10 mouse cellular contexts compared by ENCODE assay signal in genomic region chr12:81034042-81034417, GRCm38 (mm10). TPM values are rescaled to one million over a fixed set of nuclear protein-coding genes. Genes with fewer than 3 reads are reported as not detected.
A peak's percentile ranks its signal among the peaks of the same experiment; 100 is the strongest.
DNase-seq lines count a peak whose midpoint lies in the region; ATAC-seq and TF ChIP-seq lines count a peak whose summit lies in the region.
"Had no signal": no experiment of that assay in that cellular context is flagged by ENCODE, and none has a peak within 500 bp of the region (broad histone marks: within the 10 kb centered on the region; RNA-seq: fewer than 3 reads in every experiment).

No protein-coding gene starts in this region.

- 82% methylated on average over 4 of the region's 4 CpGs for WGBS in hindbrain, embryonic 12.5 days
- 67% methylated on average over 4 of the region's 4 CpGs for WGBS in hindbrain, embryonic 11.5 days
- 68% methylated on average over 4 of the region's 4 CpGs for WGBS in intestine, embryonic 14.5 days
- 52% methylated on average over 4 of the region's 4 CpGs for WGBS in midbrain, postnatal 0 days

- no peaks in the 10 kb centered on the region for H3K27me3 ChIP-seq in hindbrain, embryonic 12.5 days
- H3K27me3 ChIP-seq in hindbrain, embryonic 11.5 days (ENCODE audit: control insufficient read depth, insufficient read depth, low read length): no peaks in the 10 kb centered on the region
- H3K27me3 ChIP-seq in intestine, embryonic 14.5 days (replicated peaks; ENCODE audit: control insufficient read depth, insufficient read depth, low read length): no peaks in the 10 kb centered on the region; the same call in 1 of the 2 replicates
- no peaks in the 10 kb centered on the region for H3K27me3 ChIP-seq in midbrain, postnatal 0 days (ENCODE audit: insufficient read depth, low read length)

- TF ChIP-seq CTCF in midbrain, postnatal 0 days (IDR thresholded peaks at IDR 0.05): no peak

- no peak for DNase-seq in hindbrain, embryonic 11.5 days (ENCODE audit: low spot score)
- peak; percentile 5 for DNase-seq in 3T3-L1 (ENCODE audit: low read depth, low spot score)
- no peak for DNase-seq in intestine, embryonic 14.5 days (ENCODE audit: low spot score)
- DNase-seq in midbrain, postnatal 0 days (ENCODE audit: low spot score): no peak
- no peak for DNase-seq in gastrocnemius, postnatal 10 days
- no peak for DNase-seq in heart, postnatal 14 days
- no peak for DNase-seq in cerebellum, adult 11-12 months
- DNase-seq: cerebellum, postnatal 36 days; kidney, adult 11 months had no signal

- 0 out of 2 replicates have a peak, but pooled peaks have one; percentile 19 for ATAC-seq in hindbrain, embryonic 12.5 days (ENCODE audit: low FRiP score)
- ATAC-seq in hindbrain, embryonic 11.5 days (ENCODE audit: low FRiP score): no peak
- ATAC-seq in intestine, embryonic 14.5 days (replicated peaks; ENCODE audit: low FRiP score, low TSS enrichment, low read depth): peak; percentile 48; the same call in 1 of the 2 replicates
- peak; percentile 38; the same call in 1 of the 2 replicates for ATAC-seq in midbrain, postnatal 0 days (ENCODE audit: low FRiP score)

- H3K4me3 ChIP-seq in hindbrain, embryonic 12.5 days: no peak overlapping the region
- no peak overlapping the region for H3K4me3 ChIP-seq in hindbrain, embryonic 11.5 days (ENCODE audit: low read depth, low read length)
- no peak overlapping the region for H3K4me3 ChIP-seq in intestine, embryonic 14.5 days (ENCODE audit: low read depth, low read length)
- H3K4me3 ChIP-seq in midbrain, postnatal 0 days (ENCODE audit: low read depth, low read length): no peak overlapping the region

- intact Hi-C loops in heart, postnatal 14 days (cut with DNase I): no loop called here

- peaks cover 31% of the 10 kb centered on the region for H3K4me1 ChIP-seq in hindbrain, embryonic 12.5 days
- H3K4me1 ChIP-seq in hindbrain, embryonic 11.5 days (replicated peaks; ENCODE audit: control insufficient read depth, insufficient read depth, low read length): no peaks in the 10 kb centered on the region
- H3K4me1 ChIP-seq in intestine, embryonic 14.5 days (replicated peaks; ENCODE audit: control insufficient read depth, insufficient read depth, low read length): no peaks in the 10 kb centered on the region
- H3K4me1 ChIP-seq in midbrain, postnatal 0 days (ENCODE audit: insufficient read depth, low read length): no peaks in the 10 kb centered on the region; the same call in 1 of the 2 replicates

- H3K36me3 ChIP-seq in hindbrain, embryonic 12.5 days: no peaks in the 10 kb centered on the region
- H3K36me3 ChIP-seq in hindbrain, embryonic 11.5 days (ENCODE audit: control insufficient read depth, insufficient read depth, low read length): no peaks in the 10 kb centered on the region
- H3K36me3 ChIP-seq in intestine, embryonic 14.5 days (ENCODE audit: control insufficient read depth, insufficient read depth, low read length): no peaks in the 10 kb centered on the region
- H3K36me3 ChIP-seq in midbrain, postnatal 0 days (ENCODE audit: insufficient read depth, low read length): no peaks in the 10 kb centered on the region; the same call in 1 of the 2 replicates

- H3K4me2 ChIP-seq in hindbrain, embryonic 12.5 days (replicated peaks): no peak overlapping the region
- H3K4me2 ChIP-seq in hindbrain, embryonic 11.5 days (replicated peaks; ENCODE audit: low read depth, low read length): no peak overlapping the region
- no peak overlapping the region for H3K4me2 ChIP-seq in intestine, embryonic 14.5 days (ENCODE audit: low read length)
- peak overlapping the region; percentile 2; the same call in 1 of the 2 replicates for H3K4me2 ChIP-seq in midbrain, postnatal 0 days (ENCODE audit: low read depth, low read length, poor library complexity, severe bottlenecking)

- H3K27ac ChIP-seq in hindbrain, embryonic 12.5 days: peak overlapping the region; percentile 67
- H3K27ac ChIP-seq in hindbrain, embryonic 11.5 days (ENCODE audit: low read depth, low read length): no peak overlapping the region
- peak overlapping the region; percentile 49; the same call in 1 of the 2 replicates for H3K27ac ChIP-seq in intestine, embryonic 14.5 days (ENCODE audit: low read depth)
- H3K27ac ChIP-seq in midbrain, postnatal 0 days (ENCODE audit: low read depth, low read length): peak overlapping the region; percentile 55

- no peak overlapping the region for H3K9ac ChIP-seq in hindbrain, embryonic 12.5 days
- H3K9ac ChIP-seq in hindbrain, embryonic 11.5 days (ENCODE audit: low read depth, low read length): no peak overlapping the region
- H3K9ac ChIP-seq in intestine, embryonic 14.5 days (ENCODE audit: low read length): no peak overlapping the region
- H3K9ac ChIP-seq in midbrain, postnatal 0 days (replicated peaks; ENCODE audit: low read length, poor library complexity, severe bottlenecking): no peak overlapping the region

- no peaks in the 10 kb centered on the region for H3K9me3 ChIP-seq in hindbrain, embryonic 12.5 days (replicated peaks)
- H3K9me3 ChIP-seq in hindbrain, embryonic 11.5 days (ENCODE audit: control insufficient read depth, low read length): no peaks in the 10 kb centered on the region
- no peaks in the 10 kb centered on the region for H3K9me3 ChIP-seq in intestine, embryonic 14.5 days (ENCODE audit: control insufficient read depth, low read length)
- H3K9me3 ChIP-seq in midbrain, postnatal 0 days (ENCODE audit: low read length): no peaks in the 10 kb centered on the region

RNA-seq across cellular contexts. Expression of gene Smoc1, which starts 7.4 kb away (rescaled TPM):
- 19.4 and 22.6 TPM in 2 replicates for polyA plus RNA-seq in hindbrain, embryonic 12.5 days (2016; fragmentation: Nextera tagmentation; extraction: Ambion mirVana)
- polyA plus RNA-seq in hindbrain, embryonic 11.5 days (2014; fragmentation: Nextera tagmentation; extraction: Ambion mirVana): 12.9 and 18.7 TPM in 2 replicates
- 8.8 and 10.9 TPM in 2 replicates for polyA plus RNA-seq in intestine, embryonic 14.5 days (2014; fragmentation: Nextera tagmentation; extraction: Ambion mirVana)
- 28.7 and 32.0 TPM in 2 replicates for total RNA-seq in midbrain, postnatal 0 days (2014; rRNA removed)
- 24.5 and 26.6 TPM in 2 replicates for polyA plus RNA-seq in midbrain, postnatal 0 days (2015; fragmentation: Nextera tagmentation; extraction: Ambion mirVana)
- total RNA-seq in gastrocnemius, postnatal 10 days (2021): 1 to 10 TPM; 2.5 to 3.3 TPM
- 1 to 10 TPM; 5.5 to 7.5 TPM for total RNA-seq in heart, postnatal 14 days (2021)
